In genomic region chr6:93467867-93468266, GRCm38 (mm10) we compare ENCODE assay signal across 20 mouse cellular contexts.
"Had no signal": no experiment of that assay in that cellular context is flagged by ENCODE, and none has a peak within 500 bp of the region (broad histone marks: within the 10 kb centered on the region; RNA-seq: fewer than 3 reads in every experiment).

No protein-coding gene starts in this region.

- H3K9ac ChIP-seq: kidney, embryonic 15.5 days; limb, embryonic 12.5 days; limb, embryonic 15.5 days; lung, embryonic 14.5 days; midbrain, embryonic 12.5 days; midbrain, embryonic 15.5 days; neural tube, embryonic 12.5 days; neural tube, embryonic 15.5 days; stomach, embryonic 15.5 days had no signal

- H3K4me3 ChIP-seq: kidney, embryonic 15.5 days; limb, embryonic 12.5 days; limb, embryonic 15.5 days; midbrain, embryonic 12.5 days; midbrain, embryonic 15.5 days; neural tube, embryonic 12.5 days; neural tube, embryonic 15.5 days; stomach, embryonic 15.5 days had no signal

- DNase-seq: kidney, adult 11 months; kidney, adult 8-10 months; kidney, postnatal 10 days; kidney, postnatal 36 days; left cerebral cortex, postnatal 4 days; lung, embryonic 14.5 days; right cerebral cortex, adult 18-20 months; right cerebral cortex, postnatal 14 days; right cerebral cortex, postnatal 4 days; thymus, postnatal 25 days had no signal

- H3K4me2 ChIP-seq: kidney, embryonic 15.5 days; limb, embryonic 12.5 days; limb, embryonic 15.5 days; lung, embryonic 14.5 days; midbrain, embryonic 12.5 days; midbrain, embryonic 15.5 days; neural tube, embryonic 12.5 days; neural tube, embryonic 15.5 days; stomach, embryonic 15.5 days had no signal

- ATAC-seq: lung, postnatal 0 days; midbrain, embryonic 15.5 days had no signal

- H3K4me1 ChIP-seq: kidney, embryonic 15.5 days; limb, embryonic 12.5 days; limb, embryonic 15.5 days; midbrain, embryonic 12.5 days; midbrain, embryonic 15.5 days; neural tube, embryonic 12.5 days; stomach, embryonic 15.5 days had no signal

- H3K27ac ChIP-seq: kidney, embryonic 15.5 days; limb, embryonic 12.5 days; limb, embryonic 15.5 days; macrophage; midbrain, embryonic 12.5 days; midbrain, embryonic 15.5 days; neural tube, embryonic 12.5 days; neural tube, embryonic 15.5 days; stomach, embryonic 15.5 days had no signal

- H3K9me3 ChIP-seq: kidney, embryonic 15.5 days; limb, embryonic 12.5 days; limb, embryonic 15.5 days; midbrain, embryonic 12.5 days; midbrain, embryonic 15.5 days; neural tube, embryonic 12.5 days; neural tube, embryonic 15.5 days; stomach, embryonic 15.5 days had no signal

- H3K36me3 ChIP-seq: kidney, embryonic 15.5 days; limb, embryonic 12.5 days; limb, embryonic 15.5 days; midbrain, embryonic 12.5 days; midbrain, embryonic 15.5 days; neural tube, embryonic 12.5 days; neural tube, embryonic 15.5 days; stomach, embryonic 15.5 days had no signal

- H3K27me3 ChIP-seq: kidney, embryonic 15.5 days; limb, embryonic 15.5 days; midbrain, embryonic 15.5 days; neural tube, embryonic 12.5 days; neural tube, embryonic 15.5 days; stomach, embryonic 15.5 days had no signal
